Mouse (Mus musculus) ES-E14 (cell line): ENCODE measurements around the gene Htra2.

Experiments used
- CHD2 ChIP-seq: IDR thresholded peaks from 2 replicates; pipeline ENCODE4 v1.6.1; 2014; ENCODE audit warnings: mild to moderate bottlenecking, low read depth, low read length, inconsistent platforms
- HCFC1 ChIP-seq: IDR thresholded peaks from 2 replicates; pipeline ENCODE4 v1.6.1; 2012; ENCODE audit warnings: low read length, inconsistent platforms, borderline replicate concordance; ENCODE audit not compliant: insufficient read depth
- MAFK ChIP-seq: IDR thresholded peaks from 2 replicates; pipeline ENCODE4 v1.6.1; 2014; ENCODE audit warnings: mild to moderate bottlenecking, low read depth, low read length, inconsistent platforms; ENCODE audit not compliant: insufficient read depth
- ZC3H11A ChIP-seq: IDR thresholded peaks from 2 replicates; pipeline ENCODE4 v1.6.1; 2012; ENCODE audit warnings: low read depth, mild to moderate bottlenecking, inconsistent platforms, low read length, borderline replicate concordance
- ZNF384 ChIP-seq: IDR thresholded peaks from 2 replicates; pipeline ENCODE4 v1.6.1; 2012; ENCODE audit warnings: low read depth, low read length, inconsistent platforms

DNA sequence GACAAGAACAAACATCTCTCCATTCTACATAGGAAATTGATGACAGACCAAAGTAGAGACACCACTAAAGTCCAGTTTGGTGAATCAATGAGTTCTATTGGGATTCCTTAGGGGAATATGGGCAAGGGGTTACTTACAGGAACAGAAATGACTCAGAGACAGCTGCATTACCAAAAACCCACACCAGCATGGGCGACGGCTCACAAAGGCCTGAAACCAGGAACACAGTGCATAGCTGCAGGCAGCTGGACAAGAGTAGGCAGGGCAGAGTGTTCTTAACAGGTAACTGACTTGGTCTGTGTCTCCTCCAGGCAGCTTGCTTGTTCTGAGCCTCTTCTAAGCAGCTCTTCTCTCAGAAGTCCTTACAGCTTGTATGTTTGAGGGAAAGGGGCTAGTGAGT, 39.3 kb downstream of the Htra2 start:
- TF ChIP-seq ZNF384 = no peak
- TF ChIP-seq MAFK = no peak
- no peak for TF ChIP-seq HCFC1
- no peak for TF ChIP-seq CHD2
- no peak for TF ChIP-seq ZC3H11A
